Mouse (Mus musculus): ENCODE data around the gene Scyl2.

Gene Scyl2

GRCm38 (mm10) chr10:89667571-89667970 lies 18.5 kb downstream of the Scyl2 start:
- no peaks in the 10 kb centered on the region for H3K27me3 ChIP-seq (ENCODE audit: insufficient read depth, low read length)
- H3K36me3 ChIP-seq (ENCODE audit: insufficient read depth, low read length): 0 out of 2 replicates have a peak, but pooled peaks cover 3% of the 10 kb centered on the region
- H3K4me3 ChIP-seq (replicated peaks; ENCODE audit: low read length): no peak overlapping the region
- TF ChIP-seq CTCF (conservative IDR thresholded peaks at IDR 0.05; ENCODE audit: low read length) (no peak), POU5F1 (IDR thresholded peaks at IDR 0.05; ENCODE audit: borderline replicate concordance, low read length) (no peak), NANOG (IDR thresholded peaks at IDR 0.05; ENCODE audit: borderline replicate concordance, low read length) (no peak)
- H3K4me1 ChIP-seq (replicated peaks; ENCODE audit: low read depth, low read length): no peaks in the 10 kb centered on the region
- no peaks in the 10 kb centered on the region for H3K9me3 ChIP-seq (ENCODE audit: low read length)

- TF ChIP-seq POU5F1 (IDR thresholded peaks at IDR 0.05; ENCODE audit: borderline replicate concordance, low read length) (no peak), CTCF (conservative IDR thresholded peaks at IDR 0.05; ENCODE audit: low read length) (no peak), NANOG (IDR thresholded peaks at IDR 0.05; ENCODE audit: borderline replicate concordance, low read length) (no peak)
- Histone ChIP-seq H3K27me3 (ENCODE audit: insufficient read depth, low read length) (no peaks in the 10 kb centered on the region), H3K4me3 (replicated peaks; ENCODE audit: low read length) (no peak overlapping the region), H3K9me3 (ENCODE audit: low read length) (no peaks in the 10 kb centered on the region), H3K36me3 (ENCODE audit: insufficient read depth, low read length) (peaks cover 16% of the 10 kb centered on the region; the same call in 1 of the 2 replicates), H3K4me1 (replicated peaks; ENCODE audit: low read depth, low read length) (no peaks in the 10 kb centered on the region)
Measured at GRCm38 (mm10) chr10:89665679-89666078, 20.4 kb downstream of the Scyl2 start.

GRCm38 (mm10) chr10:89664977-89665645 lies 21.0 kb downstream of the Scyl2 start:
- Histone ChIP-seq H3K4me1 (replicated peaks; ENCODE audit: low read depth, low read length) (0 out of 2 replicates have a peak, but pooled peaks cover 2% of the 10 kb centered on the region), H3K9me3 (ENCODE audit: low read length) (no peaks in the 10 kb centered on the region), H3K36me3 (ENCODE audit: insufficient read depth, low read length) (peaks cover 16% of the 10 kb centered on the region; the same call in 1 of the 2 replicates), H3K4me3 (replicated peaks; ENCODE audit: low read length) (no peak overlapping the region), H3K27me3 (ENCODE audit: insufficient read depth, low read length) (no peaks in the 10 kb centered on the region)
- TF ChIP-seq NANOG (IDR thresholded peaks at IDR 0.05; ENCODE audit: borderline replicate concordance, low read length) (no peak), POU5F1 (IDR thresholded peaks at IDR 0.05; ENCODE audit: borderline replicate concordance, low read length) (no peak), CTCF (conservative IDR thresholded peaks at IDR 0.05; ENCODE audit: low read length) (no peak)

GRCm38 (mm10) chr10:89656366-89656765 lies 29.7 kb downstream of the Scyl2 start:
- Histone ChIP-seq H3K9me3 (ENCODE audit: low read length) (no peaks in the 10 kb centered on the region), H3K4me3 (replicated peaks; ENCODE audit: low read length) (no peak overlapping the region), H3K27me3 (ENCODE audit: insufficient read depth, low read length) (no peaks in the 10 kb centered on the region), H3K36me3 (ENCODE audit: insufficient read depth, low read length) (peaks cover 47% of the 10 kb centered on the region), H3K4me1 (replicated peaks; ENCODE audit: low read depth, low read length) (peaks cover 21% of the 10 kb centered on the region)
- no peak for TF ChIP-seq NANOG (IDR thresholded peaks at IDR 0.05; ENCODE audit: borderline replicate concordance, low read length)
- no peak for TF ChIP-seq POU5F1 (IDR thresholded peaks at IDR 0.05; ENCODE audit: borderline replicate concordance, low read length)
- TF ChIP-seq CTCF (conservative IDR thresholded peaks at IDR 0.05; ENCODE audit: low read length): no peak

GRCm38 (mm10) chr10:89652912-89653311 lies 33.2 kb downstream of the Scyl2 start:
- Histone ChIP-seq H3K4me1 (replicated peaks; ENCODE audit: low read depth, low read length) (peaks cover 18% of the 10 kb centered on the region), H3K27me3 (ENCODE audit: insufficient read depth, low read length) (no peaks in the 10 kb centered on the region), H3K9me3 (ENCODE audit: low read length) (no peaks in the 10 kb centered on the region), H3K36me3 (ENCODE audit: insufficient read depth, low read length) (peaks cover 49% of the 10 kb centered on the region), H3K4me3 (replicated peaks; ENCODE audit: low read length) (no peak overlapping the region)
- TF ChIP-seq POU5F1 (IDR thresholded peaks at IDR 0.05; ENCODE audit: borderline replicate concordance, low read length): no peak
- TF ChIP-seq NANOG (IDR thresholded peaks at IDR 0.05; ENCODE audit: borderline replicate concordance, low read length): no peak
- no peak for TF ChIP-seq CTCF (conservative IDR thresholded peaks at IDR 0.05; ENCODE audit: low read length)

GRCm38 (mm10) chr10:89651691-89652090 lies 34.4 kb downstream of the Scyl2 start:
- H3K36me3 ChIP-seq (ENCODE audit: insufficient read depth, low read length): peaks cover 43% of the 10 kb centered on the region
- no peak for TF ChIP-seq NANOG (IDR thresholded peaks at IDR 0.05; ENCODE audit: borderline replicate concordance, low read length)
- TF ChIP-seq POU5F1 (IDR thresholded peaks at IDR 0.05; ENCODE audit: borderline replicate concordance, low read length): no peak
- no peak for TF ChIP-seq CTCF (conservative IDR thresholded peaks at IDR 0.05; ENCODE audit: low read length)

GRCm38 (mm10) chr10:89646918-89647317 lies 39.2 kb downstream of the Scyl2 start:
- H3K4me1 ChIP-seq (replicated peaks; ENCODE audit: low read depth, low read length): no peaks in the 10 kb centered on the region
- H3K4me3 ChIP-seq (replicated peaks; ENCODE audit: low read length): no peak overlapping the region
- no peaks in the 10 kb centered on the region for H3K27me3 ChIP-seq (ENCODE audit: insufficient read depth, low read length)
- no peaks in the 10 kb centered on the region for H3K9me3 ChIP-seq (ENCODE audit: low read length)
- TF ChIP-seq POU5F1 (IDR thresholded peaks at IDR 0.05; ENCODE audit: borderline replicate concordance, low read length) (no peak), CTCF (conservative IDR thresholded peaks at IDR 0.05; ENCODE audit: low read length) (no peak), NANOG (IDR thresholded peaks at IDR 0.05; ENCODE audit: borderline replicate concordance, low read length) (no peak)
- H3K36me3 ChIP-seq (ENCODE audit: insufficient read depth, low read length): peaks cover 57% of the 10 kb centered on the region

More at GRCm38 (mm10) chr10:89651691-89652090, 34.4 kb downstream of the Scyl2 start:
- peaks cover 18% of the 10 kb centered on the region for H3K4me1 ChIP-seq (replicated peaks; ENCODE audit: low read depth, low read length)
- no peaks in the 10 kb centered on the region for H3K9me3 ChIP-seq (ENCODE audit: low read length)
- no peaks in the 10 kb centered on the region for H3K27me3 ChIP-seq (ENCODE audit: insufficient read depth, low read length)
- no peak overlapping the region for H3K4me3 ChIP-seq (replicated peaks; ENCODE audit: low read length)

- TF ChIP-seq NANOG (IDR thresholded peaks at IDR 0.05; ENCODE audit: borderline replicate concordance, low read length) (no peak), POU5F1 (IDR thresholded peaks at IDR 0.05; ENCODE audit: borderline replicate concordance, low read length) (no peak), CTCF (conservative IDR thresholded peaks at IDR 0.05; ENCODE audit: low read length) (no peak)
- Histone ChIP-seq H3K9me3 (ENCODE audit: low read length) (no peaks in the 10 kb centered on the region), H3K36me3 (ENCODE audit: insufficient read depth, low read length) (peaks cover 23% of the 10 kb centered on the region), H3K4me1 (replicated peaks; ENCODE audit: low read depth, low read length) (no peaks in the 10 kb centered on the region), H3K27me3 (ENCODE audit: insufficient read depth, low read length) (no peaks in the 10 kb centered on the region), H3K4me3 (replicated peaks; ENCODE audit: low read length) (no peak overlapping the region)
Measured at GRCm38 (mm10) chr10:89637001-89637400, 49.1 kb downstream of the Scyl2 start.

Data from E14TG2a.4 (cell line).